Mouse (Mus musculus): ENCODE results near the gene Matn3. TPM values are rescaled to one million over a fixed set of nuclear protein-coding genes. Genes with fewer than 3 reads are reported as not detected.

Gene Matn3
- polyA plus RNA-seq, 1 experiment from 2014 or later, result not detected

GRCm38 (mm10) chr12:8922369-8923124 lies 25.2 kb upstream of the Matn3 start:
- Histone ChIP-seq H3K27me3 (ENCODE audit: control insufficient read depth, insufficient read depth, low read length) (no peaks in the 10 kb centered on the region), H3K4me2 (ENCODE audit: low read length) (peak overlapping the region; percentile 91), H3K9me3 (ENCODE audit: control insufficient read depth, low read length) (no peaks in the 10 kb centered on the region), H3K27ac (replicated peaks in 1 of 2; ENCODE audit: control insufficient read depth in 1 of 2, insufficient read depth in 1 of 2, low read depth in 2 of 2, low read length in 2 of 2) (peak overlapping the region; percentile 98 to 99), H3K9ac (ENCODE audit: low read length) (peak overlapping the region; percentile 84), H3K36me3 (ENCODE audit: control insufficient read depth, insufficient read depth, low read length) (peaks cover 17% of the 10 kb centered on the region), H3K4me3 (ENCODE audit: control insufficient read depth in 1 of 2, insufficient read depth in 1 of 2, low read depth in 1 of 2, low read length in 2 of 2) (peak overlapping the region; percentile 86 to 91), H3K4me1 (ENCODE audit: control insufficient read depth in 2 of 2, insufficient read depth in 2 of 2, low read length in 2 of 2) (peaks cover 3 to 25% of the 10 kb centered on the region in 2 experiments; a peak in 3 of 4 replicates)
- WGBS, result 2% methylated on average over 30 of the region's 30 CpGs
- ATAC-seq (ENCODE audit: insufficient number of reproducible peaks, insufficient read depth, low FRiP score, low read depth), result no peak

- peaks cover 17% of the 10 kb centered on the region for H3K36me3 ChIP-seq (ENCODE audit: control insufficient read depth, insufficient read depth, low read length)
- peak overlapping the region; percentile 98 to 99; a peak in 2 of 4 replicates for H3K27ac ChIP-seq (replicated peaks in 1 of 2; ENCODE audit: control insufficient read depth in 1 of 2, insufficient read depth in 1 of 2, low read depth in 2 of 2, low read length in 2 of 2)
- H3K9me3 ChIP-seq (ENCODE audit: control insufficient read depth, low read length), result no peaks in the 10 kb centered on the region
- peaks cover 3 to 29% of the 10 kb centered on the region in 2 experiments for H3K4me1 ChIP-seq (ENCODE audit: control insufficient read depth in 2 of 2, insufficient read depth in 2 of 2, low read length in 2 of 2)
- 18% methylated on average over 5 of the region's 5 CpGs for WGBS
- H3K4me2 ChIP-seq (ENCODE audit: low read length), result peak overlapping the region; percentile 91
- peak overlapping the region; percentile 84 for H3K9ac ChIP-seq (ENCODE audit: low read length)
- ATAC-seq (ENCODE audit: insufficient number of reproducible peaks, insufficient read depth, low FRiP score, low read depth), result no peak
- no peaks in the 10 kb centered on the region for H3K27me3 ChIP-seq (ENCODE audit: control insufficient read depth, insufficient read depth, low read length)
- peak overlapping the region; percentile 86 to 91 for H3K4me3 ChIP-seq (ENCODE audit: control insufficient read depth in 1 of 2, insufficient read depth in 1 of 2, low read depth in 1 of 2, low read length in 2 of 2)
Measured at GRCm38 (mm10) chr12:8923125-8923410, 24.7 kb upstream of the Matn3 start.

- WGBS, result 62% methylated on average over 2 of the region's 2 CpGs
- Histone ChIP-seq H3K4me1 (ENCODE audit: control insufficient read depth in 2 of 2, insufficient read depth in 2 of 2, low read length in 2 of 2) (peaks cover 3 to 32% of the 10 kb centered on the region in 2 experiments), H3K27ac (replicated peaks in 1 of 2; ENCODE audit: control insufficient read depth in 1 of 2, insufficient read depth in 1 of 2, low read depth in 2 of 2, low read length in 2 of 2) (0 out of 4 replicates have a peak overlapping the region, but pooled peaks of 1 of the 2 experiments have one; percentile 98), H3K4me3 (ENCODE audit: control insufficient read depth in 1 of 2, insufficient read depth in 1 of 2, low read depth in 1 of 2, low read length in 2 of 2) (peak overlapping the region in 1 of 2 experiments; percentile 86; a peak in 2 of 4 replicates), H3K9ac (ENCODE audit: low read length) (peak overlapping the region; percentile 84), H3K27me3 (ENCODE audit: control insufficient read depth, insufficient read depth, low read length) (no peaks in the 10 kb centered on the region), H3K9me3 (ENCODE audit: control insufficient read depth, low read length) (no peaks in the 10 kb centered on the region), H3K36me3 (ENCODE audit: control insufficient read depth, insufficient read depth, low read length) (peaks cover 17% of the 10 kb centered on the region), H3K4me2 (ENCODE audit: low read length) (peak overlapping the region; percentile 91)
- no peak for ATAC-seq (ENCODE audit: insufficient number of reproducible peaks, insufficient read depth, low FRiP score, low read depth)
Measured at GRCm38 (mm10) chr12:8923603-8924002, 24.1 kb upstream of the Matn3 start.

GRCm38 (mm10) chr12:8927652-8928051 lies 20.1 kb upstream of the Matn3 start:
- H3K27ac ChIP-seq (replicated peaks in 1 of 2; ENCODE audit: control insufficient read depth in 1 of 2, insufficient read depth in 1 of 2, low read depth in 2 of 2, low read length in 2 of 2), result no peak overlapping the region
- 83% methylated on average over 3 of the region's 3 CpGs for WGBS
- H3K27me3 ChIP-seq (ENCODE audit: control insufficient read depth, insufficient read depth, low read length), result no peaks in the 10 kb centered on the region
- no peaks in the 10 kb centered on the region for H3K9me3 ChIP-seq (ENCODE audit: control insufficient read depth, low read length)
- no peak overlapping the region for H3K9ac ChIP-seq (ENCODE audit: low read length)
- ATAC-seq (ENCODE audit: insufficient number of reproducible peaks, insufficient read depth, low FRiP score, low read depth), result no peak
- no peak overlapping the region for H3K4me2 ChIP-seq (ENCODE audit: low read length)
- peaks cover 7 to 60% of the 10 kb centered on the region in 2 experiments for H3K4me1 ChIP-seq (ENCODE audit: control insufficient read depth in 2 of 2, insufficient read depth in 2 of 2, low read length in 2 of 2)
- peaks cover 28% of the 10 kb centered on the region for H3K36me3 ChIP-seq (ENCODE audit: control insufficient read depth, insufficient read depth, low read length)
- H3K4me3 ChIP-seq (ENCODE audit: control insufficient read depth in 1 of 2, insufficient read depth in 1 of 2, low read depth in 1 of 2, low read length in 2 of 2), result no peak overlapping the region

- Histone ChIP-seq H3K4me3 (ENCODE audit: control insufficient read depth in 1 of 2, insufficient read depth in 1 of 2, low read depth in 1 of 2, low read length in 2 of 2) (no peak overlapping the region), H3K9me3 (ENCODE audit: control insufficient read depth, low read length) (no peaks in the 10 kb centered on the region), H3K4me1 (ENCODE audit: control insufficient read depth in 2 of 2, insufficient read depth in 2 of 2, low read length in 2 of 2) (peaks cover 4 to 54% of the 10 kb centered on the region in 2 experiments), H3K27me3 (ENCODE audit: control insufficient read depth, insufficient read depth, low read length) (no peaks in the 10 kb centered on the region), H3K27ac (replicated peaks in 1 of 2; ENCODE audit: control insufficient read depth in 1 of 2, insufficient read depth in 1 of 2, low read depth in 2 of 2, low read length in 2 of 2) (no peak overlapping the region), H3K36me3 (ENCODE audit: control insufficient read depth, insufficient read depth, low read length) (peaks cover 39% of the 10 kb centered on the region), H3K4me2 (ENCODE audit: low read length) (no peak overlapping the region), H3K9ac (ENCODE audit: low read length) (no peak overlapping the region)
- 57% methylated on average over 4 of the region's 4 CpGs for WGBS
- ATAC-seq (ENCODE audit: insufficient number of reproducible peaks, insufficient read depth, low FRiP score, low read depth), result no peak
Measured at GRCm38 (mm10) chr12:8928766-8929165, 19.0 kb upstream of the Matn3 start.

- Histone ChIP-seq H3K27me3 (ENCODE audit: control insufficient read depth, insufficient read depth, low read length) (no peaks in the 10 kb centered on the region), H3K9ac (ENCODE audit: low read length) (no peak overlapping the region), H3K27ac (replicated peaks in 1 of 2; ENCODE audit: control insufficient read depth in 1 of 2, insufficient read depth in 1 of 2, low read depth in 2 of 2, low read length in 2 of 2) (no peak overlapping the region), H3K9me3 (ENCODE audit: control insufficient read depth, low read length) (no peaks in the 10 kb centered on the region), H3K4me1 (ENCODE audit: control insufficient read depth in 2 of 2, insufficient read depth in 2 of 2, low read length in 2 of 2) (peaks cover 6 to 57% of the 10 kb centered on the region in 2 experiments), H3K4me2 (ENCODE audit: low read length) (no peak overlapping the region), H3K4me3 (ENCODE audit: control insufficient read depth in 1 of 2, insufficient read depth in 1 of 2, low read depth in 1 of 2, low read length in 2 of 2) (no peak overlapping the region), H3K36me3 (ENCODE audit: control insufficient read depth, insufficient read depth, low read length) (peaks cover 49% of the 10 kb centered on the region)
- 50% methylated on average over 4 of the region's 4 CpGs for WGBS
- no peak for ATAC-seq (ENCODE audit: insufficient number of reproducible peaks, insufficient read depth, low FRiP score, low read depth)
Measured at GRCm38 (mm10) chr12:8931083-8931482, 16.6 kb upstream of the Matn3 start.

- Histone ChIP-seq H3K27ac (replicated peaks in 1 of 2; ENCODE audit: control insufficient read depth in 1 of 2, insufficient read depth in 1 of 2, low read depth in 2 of 2, low read length in 2 of 2) (peak overlapping the region; percentile 26 to 49; a peak in 3 of 4 replicates), H3K4me1 (ENCODE audit: control insufficient read depth in 2 of 2, insufficient read depth in 2 of 2, low read length in 2 of 2) (peaks cover 5 to 24% of the 10 kb centered on the region in 2 experiments), H3K4me2 (ENCODE audit: low read length) (no peak overlapping the region), H3K9me3 (ENCODE audit: control insufficient read depth, low read length) (no peaks in the 10 kb centered on the region), H3K36me3 (ENCODE audit: control insufficient read depth, insufficient read depth, low read length) (peaks cover 74% of the 10 kb centered on the region), H3K27me3 (ENCODE audit: control insufficient read depth, insufficient read depth, low read length) (no peaks in the 10 kb centered on the region), H3K9ac (ENCODE audit: low read length) (no peak overlapping the region), H3K4me3 (ENCODE audit: control insufficient read depth in 1 of 2, insufficient read depth in 1 of 2, low read depth in 1 of 2, low read length in 2 of 2) (no peak overlapping the region)
- WGBS, result 42% methylated on average over 5 of the region's 5 CpGs
- no peak for ATAC-seq (ENCODE audit: insufficient number of reproducible peaks, insufficient read depth, low FRiP score, low read depth)
Measured at GRCm38 (mm10) chr12:8935349-8935748, 12.4 kb upstream of the Matn3 start.

All from heart, embryonic 14.5 days (tissue).